Mouse (Mus musculus): ENCODE results near the gene Cul7.

DNA sequence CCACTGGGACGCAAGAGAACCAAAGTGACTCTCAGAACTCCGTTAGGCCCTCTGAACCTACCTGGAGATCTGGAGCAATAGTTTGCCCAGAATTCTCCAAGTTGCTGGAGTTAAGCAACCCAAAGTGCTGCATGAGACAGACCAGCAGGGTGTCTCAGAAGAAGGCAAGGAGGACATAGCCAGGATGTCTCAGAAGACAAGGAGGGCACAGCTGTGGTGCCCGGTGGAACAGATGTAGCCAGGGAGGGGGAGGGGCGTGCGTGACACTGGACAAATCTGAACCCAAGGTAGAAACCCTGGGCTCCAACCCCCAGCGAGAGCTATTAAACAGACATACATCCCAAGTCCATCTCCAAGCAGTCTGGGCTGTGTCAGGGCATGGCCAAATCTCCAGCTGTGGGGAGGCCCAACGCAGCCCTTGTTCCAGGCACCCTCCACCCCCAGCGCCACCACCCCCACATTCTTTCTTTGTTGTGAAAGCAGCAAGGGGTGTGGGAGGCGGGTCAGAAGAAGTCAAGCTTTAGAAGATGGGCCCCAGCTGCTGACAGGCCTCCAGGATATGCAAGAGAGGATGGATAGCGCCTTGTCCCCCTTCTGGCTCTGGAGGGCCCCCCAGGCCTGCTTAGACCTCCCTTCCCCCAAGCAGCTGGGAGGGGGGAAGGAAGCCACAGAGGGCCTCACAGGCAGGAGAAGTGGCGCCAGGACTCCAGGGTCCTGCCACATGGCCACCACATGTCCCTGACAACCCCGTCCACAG lies 20.3 kb upstream of the Cul7 start:
- TF ChIP-seq USF1 (IDR thresholded peaks at IDR 0.05; ENCODE audit: low read depth) (no peak), POLR2A (IDR thresholded peaks at IDR 0.05; ENCODE audit: insufficient read length, low read depth) (no peak), SRF (IDR thresholded peaks at IDR 0.05; ENCODE audit: control insufficient read depth, insufficient read length, low read depth) (no peak), REST (IDR thresholded peaks at IDR 0.05; ENCODE audit: insufficient read depth, insufficient read length) (no peak), POLR2AphosphoS2 (IDR thresholded peaks at IDR 0.05; ENCODE audit: insufficient read length, low read depth) (no peak), TCF12 (IDR thresholded peaks at IDR 0.05; ENCODE audit: insufficient read depth, poor library complexity, severe bottlenecking) (no peak)
